Mouse (Mus musculus) B cell, adult 62 days (primary cell): ENCODE results near the gene Phactr3. TPM values are rescaled to one million over a fixed set of nuclear protein-coding genes. Genes with fewer than 3 reads are reported as not detected.

Source experiments
- total RNA-seq: library from RNA; stranded (reverse); gene quantifications from 4 replicates; pipeline ENCODE4 v1.2.4, GENCODE M21; 2023

Gene Phactr3
- not detected in 4 replicates for total RNA-seq

GRCm38 (mm10) chr2:178118801-178119560 lies at the start of gene Phactr3:
Phactr3 (plus strand) TSS chr2:178118975.

GRCm38 (mm10) chr2:178078166-178078717 lies 40.5 kb upstream of the Phactr3 start, which contains the start of gene Zfp931:
Zfp931 (minus strand) TSS chr2:178078476.

Other genes with a start within 250 kb of the Phactr3 start
- gene Gm14327, start 221.9 kb upstream of the Phactr3 start, total RNA-seq, result 0.91 to 3.0 TPM (median 1.2 TPM) in 3 of 4 replicates, not detected in the other
- 2.0 TPM in 1 of 4 replicates, not detected in the others for gene Zfp972, start 193.4 kb upstream of the Phactr3 start, total RNA-seq
- gene Gm14326, start 161.7 kb upstream of the Phactr3 start, total RNA-seq, result 4.9 to 8.0 TPM (median 6.1 TPM) in 4 replicates
- gene Zfp971, start 95.7 kb upstream of the Phactr3 start, total RNA-seq, result 11.7 to 18.3 TPM (median 13.3 TPM) in 4 replicates
- 2.9 to 6.3 TPM (median 3.5 TPM) in 4 replicates for gene Zfp931, start 40.5 kb upstream of the Phactr3 start, total RNA-seq